Mouse (Mus musculus) left cerebral cortex, postnatal 25 days (tissue): ENCODE data around the gene Gm28778. TPM values are rescaled to one million over a fixed set of nuclear protein-coding genes. Genes with fewer than 3 reads are reported as not detected.

Experiments
- total RNA-seq, 2 experiments: library from RNA; stranded (reverse); gene quantifications; 2 replicates each; pipeline ENCODE4 v1.2.3; 2021

Gene Gm28778
- total RNA-seq, 2 experiments from 2014 or later = 1.1 TPM; not detected in 1

Other genes with a start within 250 kb of the Gm28778 start
- gene Mstn, start 235.5 kb upstream of the Gm28778 start, total RNA-seq = under 1 TPM; 0.41 to 0.62 TPM
- gene 1700019A02Rik, start 109.5 kb upstream of the Gm28778 start, total RNA-seq = not detected
- gene Pms1, start 93 bp upstream of the Gm28778 start, total RNA-seq = 10 to 100 TPM; 21.2 to 22.0 TPM
- gene Ormdl1, start within 50 bp of the Gm28778 start, total RNA-seq = 1 to 10 TPM; 7.3 to 8.3 TPM
- 10 to 100 TPM; 21.4 to 22.2 TPM for gene Osgepl1, start 16.5 kb downstream of the Gm28778 start, total RNA-seq
- gene Asdurf, start 55.5 kb downstream of the Gm28778 start, total RNA-seq = not detected
- under 1 TPM in 1 of 2 experiments, not detected in 1; 0.25 TPM for gene Gm28551, start 55.6 kb downstream of the Gm28778 start, total RNA-seq
- 10 to 100 TPM; 23.3 to 26.4 TPM for gene Asnsd1, start 55.6 kb downstream of the Gm28778 start, total RNA-seq